Mouse (Mus musculus) neutrophil, adult 5-6 weeks (primary cell): ENCODE results near the gene Gm21987. TPM values are rescaled to one million over a fixed set of nuclear protein-coding genes. Genes with fewer than 3 reads are reported as not detected.

Experiments
- ATAC-seq: fragments of 151-379, 151-347 bp; 2 replicates; pipeline ENCODE4 v1.8.0; 2017; ENCODE audit warnings: mild to moderate bottlenecking, moderate TSS enrichment; ENCODE audit not compliant: insufficient number of reproducible peaks, poor library complexity, low FRiP score, severe bottlenecking; ENCODE audit errors: extremely low read depth
- total RNA-seq: library from RNA; stranded (forward); fragments of 200-1000 nt; gene quantifications from 2 replicates; pipeline ENCODE4 v1.2.3, GENCODE M21; 2017

Gm21987 gene
- total RNA-seq, 1 experiment from 2014 or later = not detected

- ATAC-seq = no peak
Observed at GRCm38 (mm10) chr16:38366231-38366630, 19.4 kb downstream of the Gm21987 start.

GRCm38 (mm10) chr16:38368336-38368735 is 21.5 kb downstream of the Gm21987 start:
- no peak for ATAC-seq

- ATAC-seq = no peak
Observed at GRCm38 (mm10) chr16:38369000-38369399, 22.2 kb downstream of the Gm21987 start.

GRCm38 (mm10) chr16:38369431-38369830 is 22.6 kb downstream of the Gm21987 start:
- ATAC-seq = no peak

- no peak for ATAC-seq
Observed at GRCm38 (mm10) chr16:38369992-38370484, 23.2 kb downstream of the Gm21987 start.

GRCm38 (mm10) chr16:38370633-38371374 is 24.0 kb downstream of the Gm21987 start:
- ATAC-seq = no peak

DNA sequence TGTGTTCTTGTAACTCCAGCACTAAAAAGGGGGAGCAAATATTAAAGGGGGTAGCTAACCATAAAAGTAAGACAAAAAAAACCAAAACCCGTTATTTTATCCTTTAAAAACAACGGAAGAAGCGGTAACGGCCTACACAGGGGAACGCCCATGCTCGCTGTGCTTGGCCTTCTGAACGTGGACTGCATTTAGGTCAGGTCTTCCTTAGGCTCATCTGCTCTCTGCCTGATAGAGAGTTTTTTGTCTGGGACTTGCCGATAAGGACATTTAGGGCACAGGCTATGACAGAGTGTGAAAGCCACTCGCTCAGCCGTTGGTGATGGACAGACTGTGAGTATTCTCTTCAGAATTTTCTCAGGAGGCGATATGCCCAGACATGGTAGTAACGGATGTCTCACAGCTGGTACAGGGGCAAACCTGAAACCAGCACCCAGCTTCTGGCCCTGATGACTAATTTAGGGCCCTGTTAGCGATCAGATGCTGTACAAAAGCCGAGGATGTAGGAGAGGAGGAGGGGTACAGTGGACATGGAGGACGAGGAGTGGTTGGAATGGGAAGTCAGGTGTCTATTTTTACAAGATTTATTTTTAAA is 25.0 kb downstream of the Gm21987 start:
- ATAC-seq = no peak

- ATAC-seq = no peak
Observed at GRCm38 (mm10) chr16:38372876-38373275, 26.0 kb downstream of the Gm21987 start.

DNA sequence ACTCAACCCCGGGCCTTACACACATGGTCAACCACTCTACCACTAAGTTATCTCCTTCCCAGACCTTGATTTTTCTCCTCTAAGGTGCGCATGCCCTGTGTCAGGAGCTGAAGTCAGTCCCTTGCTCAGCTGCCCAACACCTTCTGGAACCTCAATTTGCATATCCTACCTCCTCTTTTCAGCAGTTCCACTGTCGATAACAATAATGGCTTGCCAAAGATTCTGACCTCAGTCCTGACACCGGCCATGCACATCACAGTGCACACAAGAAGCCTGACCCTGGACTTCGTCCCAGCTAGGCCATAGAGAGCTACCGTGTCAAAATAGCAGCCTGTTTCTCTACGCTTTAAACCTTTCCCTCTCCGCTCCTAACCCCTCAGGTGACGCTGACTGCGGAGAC is 26.6 kb downstream of the Gm21987 start:
- no peak for ATAC-seq

DNA sequence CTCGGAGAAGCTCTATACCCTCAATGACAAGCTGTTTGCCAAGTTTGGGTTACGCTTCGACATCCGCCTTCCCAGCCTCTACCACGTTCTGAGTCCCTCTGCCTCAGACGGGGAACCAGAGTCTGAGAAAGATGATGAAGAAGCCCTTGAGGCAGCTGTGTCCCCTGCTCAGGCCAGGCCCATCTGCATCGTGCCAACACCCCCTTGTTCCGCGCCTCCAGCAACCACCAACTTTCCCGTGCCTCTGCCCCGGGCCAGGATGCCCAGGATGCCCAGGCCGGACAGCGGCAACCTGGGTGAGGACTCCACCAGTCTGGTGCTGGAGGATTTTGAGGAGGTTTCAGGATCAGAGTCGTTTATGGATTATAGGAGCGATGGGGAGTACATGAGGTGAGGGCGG is 27.1 kb downstream of the Gm21987 start:
- no peak for ATAC-seq

DNA sequence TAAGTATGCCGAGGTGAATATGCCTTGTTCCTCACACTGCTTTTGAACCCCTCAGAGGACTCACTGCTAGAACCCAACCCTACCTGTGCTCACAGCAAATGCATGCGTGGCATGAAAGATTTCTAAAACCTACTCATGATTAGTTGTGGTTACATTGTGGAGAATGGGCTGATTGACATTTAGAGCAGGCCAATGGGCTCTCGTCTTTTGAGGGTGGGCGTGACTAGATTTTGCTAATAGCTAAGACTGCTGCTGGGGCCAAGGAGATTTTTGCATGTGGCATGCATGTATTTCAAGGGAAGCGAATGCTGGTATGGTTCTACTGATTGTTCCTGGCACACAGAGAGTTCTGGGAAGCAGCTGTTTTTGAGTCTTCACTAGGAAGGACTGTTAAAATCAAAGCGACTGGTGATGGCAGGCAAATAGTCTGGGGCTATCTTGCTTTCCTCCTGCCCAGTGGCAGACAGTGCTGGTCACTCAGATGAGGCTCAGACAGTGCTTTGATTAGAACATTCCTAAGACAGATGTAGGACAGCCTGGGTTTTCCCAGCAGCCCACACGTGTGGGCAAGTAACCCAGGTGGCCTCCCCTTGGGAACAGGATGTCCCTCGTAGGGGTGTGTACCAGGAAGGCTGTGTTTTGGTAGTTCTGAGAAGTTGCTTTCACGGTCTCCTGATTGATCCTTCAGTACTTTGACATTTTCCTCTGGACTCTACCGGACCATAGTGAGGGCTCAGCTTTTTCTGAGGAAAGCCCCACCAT is 27.7 kb downstream of the Gm21987 start:
- ATAC-seq = no peak

DNA sequence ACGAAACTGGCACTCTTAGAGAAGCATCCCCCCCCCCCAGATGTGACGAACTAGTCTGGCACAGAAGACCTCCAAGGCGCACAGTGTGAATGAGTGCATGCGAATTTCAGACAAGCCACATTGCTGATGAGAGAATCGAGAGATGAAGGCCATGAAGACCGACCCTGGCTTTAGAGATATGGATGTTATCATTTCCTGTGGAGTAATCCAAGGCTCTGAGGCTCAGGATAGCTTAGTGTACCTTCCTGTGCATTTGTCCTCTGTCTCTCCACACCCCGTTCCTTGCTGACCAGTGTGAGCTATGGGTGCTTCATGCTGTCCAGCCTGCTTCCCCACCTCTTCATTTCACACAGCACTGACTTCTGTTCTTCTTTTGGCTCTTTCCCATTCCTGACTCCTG is 28.3 kb downstream of the Gm21987 start:
- ATAC-seq = no peak

- peak; percentile 53; the same call in 1 of the 2 replicates for ATAC-seq
Observed at GRCm38 (mm10) chr16:38376163-38376840, 29.5 kb downstream of the Gm21987 start.

- ATAC-seq = 0 out of 2 replicates have a peak, but pooled peaks have one; percentile 14
Observed at GRCm38 (mm10) chr16:38376841-38377249, 30.0 kb downstream of the Gm21987 start.

GRCm38 (mm10) chr16:38377546-38377945 is 30.7 kb downstream of the Gm21987 start:
- ATAC-seq = no peak

GRCm38 (mm10) chr16:38378591-38378990 is 31.8 kb downstream of the Gm21987 start:
- ATAC-seq = no peak

GRCm38 (mm10) chr16:38379088-38379487 is 32.2 kb downstream of the Gm21987 start:
- ATAC-seq = no peak

DNA sequence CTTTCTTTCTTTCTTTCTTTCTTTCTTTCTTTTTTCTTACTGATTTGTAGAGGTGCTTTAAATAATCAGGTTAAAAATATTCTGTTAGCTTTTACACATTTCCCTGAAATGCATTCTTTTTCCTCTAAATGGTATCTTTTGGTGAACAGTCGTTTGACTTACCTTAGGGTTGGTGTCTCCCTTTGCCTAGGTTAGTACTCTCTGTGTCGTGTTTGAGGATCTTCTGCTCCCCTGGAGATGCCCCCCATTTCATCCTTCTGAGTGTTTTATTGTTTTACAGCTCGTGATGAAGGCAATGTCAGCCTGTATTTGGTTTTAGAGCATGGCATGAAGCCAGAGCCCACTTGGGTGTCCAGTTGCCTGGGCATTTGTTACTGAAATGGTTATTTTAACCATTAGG is 32.7 kb downstream of the Gm21987 start:
- ATAC-seq = no peak

DNA sequence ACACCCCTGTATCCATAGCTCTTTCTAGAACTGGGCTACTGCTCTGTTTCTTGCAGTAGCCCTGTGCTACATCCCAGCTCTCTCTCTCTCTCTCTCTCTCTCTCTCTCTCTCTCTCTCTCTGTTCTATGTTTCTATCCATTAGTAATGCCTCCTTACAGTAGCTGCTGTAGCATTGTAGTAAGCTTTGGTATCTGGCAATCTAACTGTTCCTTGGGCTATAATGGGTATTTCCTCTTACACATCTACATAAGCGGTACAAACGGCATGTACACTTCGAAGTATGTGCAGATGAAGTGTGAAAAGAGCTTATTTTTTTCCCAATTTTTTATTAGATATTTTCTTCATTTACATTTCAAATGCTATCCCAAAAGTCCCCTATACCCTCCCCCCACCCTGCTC is 33.1 kb downstream of the Gm21987 start:
- no peak for ATAC-seq
